Mouse (Mus musculus) midbrain, embryonic 15.5 days (tissue): ENCODE data around the gene Hmga1. TPM values are rescaled to one million over a fixed set of nuclear protein-coding genes. Genes with fewer than 3 reads are reported as not detected.

Experiments used
- ATAC-seq: fragments of 200-750 bp; cut with Nextera tagmentation; replicated peaks from 2 replicates; pipeline ENCODE4 v1.8.0; 2017; ENCODE audit warnings: moderate TSS enrichment
- H3K27ac ChIP-seq: fragments of 300-500 bp; sonication (generic); 2 replicates; pipeline ENCODE4 v1.5.1; 2015; ENCODE audit warnings: mild to moderate bottlenecking, inconsistent platforms
- H3K27me3 ChIP-seq: fragments of 300-500 bp; sonication (generic); replicated peaks from 2 replicates; pipeline ENCODE4 v1.6.1; 2015; ENCODE audit warnings: inconsistent platforms
- H3K36me3 ChIP-seq: fragments of 300-500 bp; sonication (generic); replicated peaks from 2 replicates; pipeline ENCODE4 v1.6.1; 2015; ENCODE audit warnings: inconsistent platforms
- H3K4me1 ChIP-seq: fragments of 300-500 bp; sonication (generic); 2 replicates; pipeline ENCODE4 v1.6.1; 2015; ENCODE audit warnings: inconsistent platforms
- H3K4me2 ChIP-seq: fragments of 300-500 bp; sonication (generic); 2 replicates; pipeline ENCODE4 v1.6.1; 2015; ENCODE audit warnings: inconsistent platforms, mild to moderate bottlenecking, moderate library complexity
- H3K4me3 ChIP-seq: fragments of 300-500 bp; sonication (generic); 2 replicates; pipeline ENCODE4 v1.5.1; 2015; ENCODE audit warnings: mild to moderate bottlenecking, inconsistent platforms
- H3K9ac ChIP-seq: fragments of 300-500 bp; sonication (generic); 2 replicates; pipeline ENCODE4 v1.6.1; 2015; ENCODE audit warnings: mild to moderate bottlenecking, inconsistent platforms
- H3K9me3 ChIP-seq: fragments of 300-500 bp; sonication (generic); 2 replicates; pipeline ENCODE4 v1.6.1; 2016; ENCODE audit warnings: inconsistent platforms
- WGBS: fragments of 180-500 bp; shearing (Covaris S2); methylation state at CpG from one replicate; pipeline ENCODE4 v1.1.7; 2015; ENCODE audit warnings: mixed read lengths; 5-methylcytosine and 5-hydroxymethylcytosine counted together
- polyA plus RNA-seq: library from polyadenylated mRNA; unstranded; fragments of >200 nt; fragmentation: Nextera tagmentation; extraction: Ambion mirVana; gene quantifications from 2 replicates; pipeline ENCODE4 v1.2.1, GENCODE M21; 2015

The Hmga1 gene
- polyA plus RNA-seq, 1 experiment from 2014 or later, result 138 TPM

GRCm38 (mm10) chr17:27533354-27533753, 22.9 kb upstream of the Hmga1 start:
- H3K27ac ChIP-seq, result no peak overlapping the region
- no peaks in the 10 kb centered on the region for H3K9me3 ChIP-seq
- no peak overlapping the region for H3K4me3 ChIP-seq
- 91% methylated on average over 3 of the region's 3 CpGs for WGBS
- no peak for ATAC-seq
- peaks cover 3% of the 10 kb centered on the region; the same call in 1 of the 2 replicates for H3K4me1 ChIP-seq
- H3K27me3 ChIP-seq, result no peaks in the 10 kb centered on the region
- no peaks in the 10 kb centered on the region for H3K36me3 ChIP-seq
- no peak overlapping the region for H3K4me2 ChIP-seq
- no peak overlapping the region for H3K9ac ChIP-seq

GRCm38 (mm10) chr17:27534718-27535117, 21.6 kb upstream of the Hmga1 start:
- Histone ChIP-seq H3K9ac (no peak overlapping the region), H3K9me3 (no peaks in the 10 kb centered on the region), H3K36me3 (no peaks in the 10 kb centered on the region), H3K4me1 (peaks cover 3% of the 10 kb centered on the region; the same call in 1 of the 2 replicates), H3K27me3 (no peaks in the 10 kb centered on the region), H3K27ac (no peak overlapping the region), H3K4me2 (0 out of 2 replicates have a peak overlapping the region, but pooled peaks have one; percentile 17), H3K4me3 (no peak overlapping the region)
- peak; percentile 63; the same call in 1 of the 2 replicates for ATAC-seq
- 4% methylated on average over 10 of the region's 10 CpGs for WGBS

GRCm38 (mm10) chr17:27541261-27541660, 15.0 kb upstream of the Hmga1 start:
- Histone ChIP-seq H3K27ac (no peak overlapping the region), H3K36me3 (no peaks in the 10 kb centered on the region), H3K27me3 (no peaks in the 10 kb centered on the region), H3K4me1 (no peaks in the 10 kb centered on the region), H3K9ac (no peak overlapping the region), H3K4me2 (no peak overlapping the region), H3K9me3 (no peaks in the 10 kb centered on the region), H3K4me3 (no peak overlapping the region)
- WGBS, result 84% methylated on average over 2 of the region's 2 CpGs
- ATAC-seq, result no peak

- WGBS, result 75% methylated on average over 3 of the region's 3 CpGs
- no peak for ATAC-seq
- no peak overlapping the region for H3K27ac ChIP-seq
- no peak overlapping the region for H3K4me2 ChIP-seq
- no peak overlapping the region for H3K9ac ChIP-seq
- no peaks in the 10 kb centered on the region for H3K36me3 ChIP-seq
- H3K4me3 ChIP-seq, result no peak overlapping the region
- H3K27me3 ChIP-seq, result no peaks in the 10 kb centered on the region
- H3K4me1 ChIP-seq, result no peaks in the 10 kb centered on the region
- H3K9me3 ChIP-seq, result no peaks in the 10 kb centered on the region
Observed at GRCm38 (mm10) chr17:27541984-27542383, 14.3 kb upstream of the Hmga1 start.

- no peak for ATAC-seq
- Histone ChIP-seq H3K36me3 (no peaks in the 10 kb centered on the region), H3K4me3 (no peak overlapping the region), H3K27ac (no peak overlapping the region), H3K4me2 (no peak overlapping the region), H3K27me3 (no peaks in the 10 kb centered on the region), H3K9me3 (no peaks in the 10 kb centered on the region), H3K4me1 (no peaks in the 10 kb centered on the region), H3K9ac (no peak overlapping the region)
- 84% methylated on average over 11 of the region's 11 CpGs for WGBS
Observed at GRCm38 (mm10) chr17:27544551-27544950, 11.7 kb upstream of the Hmga1 start.

- H3K4me2 ChIP-seq, result no peak overlapping the region
- ATAC-seq, result no peak
- no peaks in the 10 kb centered on the region for H3K27me3 ChIP-seq
- 49% methylated on average over 12 of the region's 12 CpGs for WGBS
- no peaks in the 10 kb centered on the region for H3K9me3 ChIP-seq
- H3K36me3 ChIP-seq, result no peaks in the 10 kb centered on the region
- no peak overlapping the region for H3K4me3 ChIP-seq
- no peak overlapping the region for H3K9ac ChIP-seq
- no peaks in the 10 kb centered on the region for H3K4me1 ChIP-seq
- H3K27ac ChIP-seq, result no peak overlapping the region
Observed at GRCm38 (mm10) chr17:27545991-27546390, 10.3 kb upstream of the Hmga1 start.

GRCm38 (mm10) chr17:27546574-27547085, 9.7 kb upstream of the Hmga1 start:
- H3K27ac ChIP-seq, result no peak overlapping the region
- no peaks in the 10 kb centered on the region for H3K4me1 ChIP-seq
- no peak overlapping the region for H3K4me3 ChIP-seq
- H3K27me3 ChIP-seq, result no peaks in the 10 kb centered on the region
- ATAC-seq, result no peak
- H3K36me3 ChIP-seq, result no peaks in the 10 kb centered on the region
- 61% methylated on average over 7 of the region's 7 CpGs for WGBS
- no peaks in the 10 kb centered on the region for H3K9me3 ChIP-seq
- H3K9ac ChIP-seq, result no peak overlapping the region
- H3K4me2 ChIP-seq, result no peak overlapping the region

- no peak overlapping the region for H3K4me2 ChIP-seq
- no peaks in the 10 kb centered on the region for H3K4me1 ChIP-seq
- no peak overlapping the region for H3K4me3 ChIP-seq
- no peak overlapping the region for H3K27ac ChIP-seq
- 80% methylated on average over 9 of the region's 9 CpGs for WGBS
- H3K9me3 ChIP-seq, result no peaks in the 10 kb centered on the region
- H3K9ac ChIP-seq, result no peak overlapping the region
- H3K36me3 ChIP-seq, result no peaks in the 10 kb centered on the region
- ATAC-seq, result no peak
- H3K27me3 ChIP-seq, result no peaks in the 10 kb centered on the region
Observed at GRCm38 (mm10) chr17:27547253-27547868, 8.9 kb upstream of the Hmga1 start.

GRCm38 (mm10) chr17:27549234-27549633, 7.1 kb upstream of the Hmga1 start:
- 47% methylated on average over 8 of the region's 8 CpGs for WGBS
- Histone ChIP-seq H3K4me3 (no peak overlapping the region), H3K27me3 (no peaks in the 10 kb centered on the region), H3K4me2 (no peak overlapping the region), H3K9ac (no peak overlapping the region), H3K9me3 (no peaks in the 10 kb centered on the region), H3K27ac (no peak overlapping the region), H3K4me1 (no peaks in the 10 kb centered on the region), H3K36me3 (no peaks in the 10 kb centered on the region)
- ATAC-seq, result no peak

- Histone ChIP-seq H3K36me3 (no peaks in the 10 kb centered on the region), H3K4me1 (peaks cover 14% of the 10 kb centered on the region), H3K9ac (no peak overlapping the region), H3K27me3 (0 out of 2 replicates have a peak, but pooled peaks cover 5% of the 10 kb centered on the region), H3K4me2 (no peak overlapping the region), H3K27ac (no peak overlapping the region), H3K9me3 (no peaks in the 10 kb centered on the region), H3K4me3 (no peak overlapping the region)
- ATAC-seq, result no peak
- WGBS, result 68% methylated on average over 10 of the region's 10 CpGs
Observed at GRCm38 (mm10) chr17:27551393-27551940, 4.8 kb upstream of the Hmga1 start.

GRCm38 (mm10) chr17:27552215-27553201, 3.8 kb upstream of the Hmga1 start:
- Histone ChIP-seq H3K36me3 (no peaks in the 10 kb centered on the region), H3K27ac (no peak overlapping the region), H3K27me3 (0 out of 2 replicates have a peak, but pooled peaks cover 5% of the 10 kb centered on the region), H3K4me2 (no peak overlapping the region), H3K9me3 (no peaks in the 10 kb centered on the region), H3K9ac (no peak overlapping the region), H3K4me3 (no peak overlapping the region), H3K4me1 (peaks cover 16% of the 10 kb centered on the region)
- WGBS, result 76% methylated on average over 23 of the region's 23 CpGs
- ATAC-seq, result no peak
